Mouse (Mus musculus): ENCODE measurements around the gene Khdrbs2. TPM values are rescaled to one million over a fixed set of nuclear protein-coding genes. Genes with fewer than 3 reads are reported as not detected.

The Khdrbs2 gene
- polyA plus RNA-seq, 1 experiment: 6.0 TPM

- WGBS: 68% methylated on average over 5 of the region's 5 CpGs
- TF ChIP-seq POLR2A (IDR thresholded peaks at IDR 0.05; ENCODE audit: borderline replicate concordance, control insufficient read depth, low read depth, low read length): no peak
- TF ChIP-seq CTCF (IDR thresholded peaks at IDR 0.05; ENCODE audit: control insufficient read depth, insufficient read depth, low read length): no peak
- no peaks in the 10 kb centered on the region for H3K4me1 ChIP-seq (ENCODE audit: control insufficient read depth, insufficient read depth, low read length)
- H3K4me3 ChIP-seq (replicated peaks; ENCODE audit: control insufficient read depth, low read depth, low read length): no peak overlapping the region
- H3K27ac ChIP-seq (ENCODE audit: control insufficient read depth, insufficient read depth, low read depth, low read length, poor library complexity): no peak overlapping the region
Measured at GRCm38 (mm10) chr1:32632415-32633354, 460.2 kb downstream of the Khdrbs2 start.

DNA sequence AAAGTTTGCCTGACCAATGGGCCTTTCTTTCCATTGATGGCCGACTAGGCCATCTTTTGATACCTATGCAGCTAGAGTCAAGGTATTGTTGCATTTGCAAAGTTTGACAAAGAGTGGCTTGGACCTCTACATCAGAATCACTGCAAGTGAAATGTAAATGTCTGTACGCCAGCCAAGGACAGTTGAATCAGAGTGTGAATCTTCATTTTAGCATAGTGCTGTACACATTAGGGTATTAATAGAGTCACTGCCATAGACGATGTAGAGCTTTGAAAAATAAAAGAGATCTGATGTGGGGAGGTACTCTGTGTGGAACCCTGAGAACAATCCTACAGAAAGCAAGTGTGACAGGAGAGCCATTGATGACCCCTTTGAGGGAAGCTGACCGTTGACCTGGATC is 460.9 kb downstream of the Khdrbs2 start:
- H3K4me3 ChIP-seq (replicated peaks; ENCODE audit: control insufficient read depth, low read depth, low read length): no peak overlapping the region
- WGBS: 78% methylated on average over 4 of the region's 4 CpGs
- no peak overlapping the region for H3K27ac ChIP-seq (ENCODE audit: control insufficient read depth, insufficient read depth, low read depth, low read length, poor library complexity)
- no peaks in the 10 kb centered on the region for H3K4me1 ChIP-seq (ENCODE audit: control insufficient read depth, insufficient read depth, low read length)
- TF ChIP-seq CTCF (IDR thresholded peaks at IDR 0.05; ENCODE audit: control insufficient read depth, insufficient read depth, low read length) (no peak), POLR2A (IDR thresholded peaks at IDR 0.05; ENCODE audit: borderline replicate concordance, control insufficient read depth, low read depth, low read length) (no peak)

DNA sequence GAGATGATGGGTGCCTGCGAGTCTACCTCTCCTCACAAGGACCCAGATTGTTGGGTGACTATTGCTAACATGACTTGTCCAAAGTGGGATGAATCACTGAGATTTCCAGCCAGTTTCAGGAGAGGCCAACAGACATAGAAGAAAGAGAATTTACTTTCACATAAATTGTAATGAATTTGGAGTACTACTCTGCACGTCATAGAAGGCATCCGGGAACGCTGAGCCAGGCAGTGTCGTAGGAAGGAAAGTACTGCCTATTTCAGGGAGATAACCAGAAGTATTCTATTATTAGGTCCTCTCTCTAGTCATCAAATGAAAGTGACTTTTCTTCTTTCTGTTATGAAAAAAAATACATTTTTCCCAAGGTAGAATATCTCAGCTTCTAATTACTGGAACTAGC is 466.6 kb downstream of the Khdrbs2 start:
- no peak for TF ChIP-seq CTCF (IDR thresholded peaks at IDR 0.05; ENCODE audit: control insufficient read depth, insufficient read depth, low read length)
- TF ChIP-seq POLR2A (IDR thresholded peaks at IDR 0.05; ENCODE audit: borderline replicate concordance, control insufficient read depth, low read depth, low read length): no peak
- Histone ChIP-seq H3K27ac (ENCODE audit: control insufficient read depth, insufficient read depth, low read depth, low read length, poor library complexity) (no peak overlapping the region), H3K4me3 (replicated peaks; ENCODE audit: control insufficient read depth, low read depth, low read length) (no peak overlapping the region), H3K4me1 (ENCODE audit: control insufficient read depth, insufficient read depth, low read length) (no peaks in the 10 kb centered on the region)
- WGBS: 82% methylated on average over 5 of the region's 5 CpGs

DNA sequence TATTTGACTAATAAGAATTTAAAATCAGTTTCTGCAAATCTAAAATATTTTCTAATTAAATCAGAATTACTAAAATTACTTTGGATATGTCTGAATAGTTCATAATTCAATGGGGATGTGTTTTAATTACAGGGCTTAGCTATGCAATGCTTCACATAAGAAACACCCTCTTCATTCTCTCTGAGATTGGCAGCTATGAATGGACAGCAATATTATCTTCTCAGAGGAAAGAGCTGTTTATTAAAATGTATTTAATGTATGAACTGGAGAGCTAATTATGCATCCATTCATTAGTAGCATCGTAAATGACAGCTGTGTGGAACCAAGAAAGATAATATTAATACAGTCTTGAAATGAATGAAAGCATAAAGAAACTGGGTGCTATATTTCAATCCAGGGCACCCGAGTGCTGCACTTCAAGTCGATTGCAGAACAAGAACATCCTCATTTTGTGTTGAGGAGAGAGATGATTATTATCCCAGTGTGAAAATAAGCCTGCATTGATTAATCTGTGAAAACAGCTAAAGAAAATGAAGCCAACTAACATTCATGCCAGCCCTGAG is 477.2 kb downstream of the Khdrbs2 start:
- TF ChIP-seq POLR2A (IDR thresholded peaks at IDR 0.05; ENCODE audit: borderline replicate concordance, control insufficient read depth, low read depth, low read length): no peak
- no peak for TF ChIP-seq CTCF (IDR thresholded peaks at IDR 0.05; ENCODE audit: control insufficient read depth, insufficient read depth, low read length)
- 70% methylated on average over 3 of the region's 3 CpGs for WGBS
- H3K4me3 ChIP-seq (replicated peaks; ENCODE audit: control insufficient read depth, low read depth, low read length): no peak overlapping the region
- H3K27ac ChIP-seq (ENCODE audit: control insufficient read depth, insufficient read depth, low read depth, low read length, poor library complexity): no peak overlapping the region
- no peaks in the 10 kb centered on the region for H3K4me1 ChIP-seq (ENCODE audit: control insufficient read depth, insufficient read depth, low read length)

DNA sequence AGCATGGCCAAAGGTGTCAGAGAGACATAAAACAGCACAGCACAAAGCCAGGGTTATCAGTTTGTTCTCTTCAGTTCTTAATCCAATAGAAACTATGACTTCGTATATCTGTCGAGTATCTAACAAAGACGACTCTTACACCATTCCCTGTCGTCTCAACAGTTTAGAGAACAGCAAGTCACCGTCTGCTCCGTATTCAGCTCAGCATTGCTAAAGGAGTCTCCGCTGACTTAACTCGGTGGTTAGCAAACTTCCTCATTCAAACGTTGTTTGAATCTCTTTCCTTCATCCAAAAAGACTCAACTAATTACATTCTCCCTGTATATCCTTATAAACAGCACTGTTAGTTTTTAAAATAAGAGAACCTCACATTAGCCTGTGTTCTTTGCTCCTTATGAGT is 521.3 kb downstream of the Khdrbs2 start:
- TF ChIP-seq POLR2A (IDR thresholded peaks at IDR 0.05; ENCODE audit: borderline replicate concordance, control insufficient read depth, low read depth, low read length) (no peak), CTCF (IDR thresholded peaks at IDR 0.05; ENCODE audit: control insufficient read depth, insufficient read depth, low read length) (no peak)
- WGBS: 16% methylated on average over 9 of the region's 9 CpGs

GRCm38 (mm10) chr1:32700132-32700531 is 527.6 kb downstream of the Khdrbs2 start:
- WGBS: 91% methylated on average over 4 of the region's 4 CpGs
- Histone ChIP-seq H3K4me1 (ENCODE audit: control insufficient read depth, insufficient read depth, low read length) (no peaks in the 10 kb centered on the region), H3K4me3 (replicated peaks; ENCODE audit: control insufficient read depth, low read depth, low read length) (no peak overlapping the region), H3K27ac (ENCODE audit: control insufficient read depth, insufficient read depth, low read depth, low read length, poor library complexity) (no peak overlapping the region)
- TF ChIP-seq POLR2A (IDR thresholded peaks at IDR 0.05; ENCODE audit: borderline replicate concordance, control insufficient read depth, low read depth, low read length): no peak
- TF ChIP-seq CTCF (IDR thresholded peaks at IDR 0.05; ENCODE audit: control insufficient read depth, insufficient read depth, low read length): no peak

More for the DNA sequence above, 521.3 kb downstream of the Khdrbs2 start:
- H3K4me1 ChIP-seq (ENCODE audit: control insufficient read depth, insufficient read depth, low read length): no peaks in the 10 kb centered on the region
- no peak overlapping the region for H3K4me3 ChIP-seq (replicated peaks; ENCODE audit: control insufficient read depth, low read depth, low read length)
- no peak overlapping the region for H3K27ac ChIP-seq (ENCODE audit: control insufficient read depth, insufficient read depth, low read depth, low read length, poor library complexity)

DNA sequence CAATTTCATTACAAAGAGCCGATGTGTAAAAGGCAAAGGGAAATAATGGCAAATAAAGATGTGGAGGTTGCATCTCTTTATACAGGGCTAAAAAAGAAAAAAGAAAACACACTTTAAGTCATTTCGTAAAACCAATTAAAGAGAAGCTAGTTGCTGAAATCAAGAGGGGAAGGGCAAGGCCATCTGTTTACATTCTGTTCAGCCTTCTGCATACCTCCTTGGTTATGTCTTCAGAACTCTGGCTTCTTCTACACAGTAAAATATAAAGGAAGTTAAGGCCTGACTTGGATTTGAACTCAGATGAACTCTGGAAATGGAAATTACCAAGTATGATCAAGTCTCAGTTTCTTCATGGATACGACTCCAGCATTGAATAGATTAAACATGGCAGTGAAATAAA is 528.8 kb downstream of the Khdrbs2 start:
- TF ChIP-seq CTCF (IDR thresholded peaks at IDR 0.05; ENCODE audit: control insufficient read depth, insufficient read depth, low read length): no peak
- no peak for TF ChIP-seq POLR2A (IDR thresholded peaks at IDR 0.05; ENCODE audit: borderline replicate concordance, control insufficient read depth, low read depth, low read length)
- 79% methylated on average over 3 of the region's 3 CpGs for WGBS
- Histone ChIP-seq H3K4me1 (ENCODE audit: control insufficient read depth, insufficient read depth, low read length) (no peaks in the 10 kb centered on the region), H3K4me3 (replicated peaks; ENCODE audit: control insufficient read depth, low read depth, low read length) (no peak overlapping the region), H3K27ac (ENCODE audit: control insufficient read depth, insufficient read depth, low read depth, low read length, poor library complexity) (no peak overlapping the region)

All from bone marrow, adult 2 months (tissue).